Mouse (Mus musculus): ENCODE measurements at regions not wholly inside any gene's neighbourhood (a gene's known extent, or its start where the extent isn't known, plus 50 kb on each side); places are given as distances from the start of the nearest gene placed in this dataset.

- no peak for DNase-seq
Measured at GRCm38 (mm10) chr1:136723839-136724443, 99.2 kb downstream of the Zfp281 start.

- DNase-seq = peak; percentile 31
Measured at GRCm38 (mm10) chr1:136725242-136725641, 100.5 kb downstream of the Zfp281 start.

- DNase-seq = no peak
Measured at GRCm38 (mm10) chr1:136726145-136726935, 101.6 kb downstream of the Zfp281 start.

- no peak for DNase-seq
Measured at GRCm38 (mm10) chr1:136727868-136728631, 103.3 kb downstream of the Zfp281 start.

GRCm38 (mm10) chr1:136728632-136728944 lies 103.9 kb downstream of the Zfp281 start:
- DNase-seq = no peak

- no peak for DNase-seq
Measured at GRCm38 (mm10) chr1:136730638-136731037, 105.9 kb downstream of the Zfp281 start.

GRCm38 (mm10) chr1:136738030-136738429 lies 113.3 kb downstream of the Zfp281 start:
- no peak for DNase-seq

- peak; percentile 88 for DNase-seq
Measured at GRCm38 (mm10) chr1:136739486-136739885, 114.8 kb downstream of the Zfp281 start.

- DNase-seq = peak; percentile 37
Measured at GRCm38 (mm10) chr1:136741061-136741460, 116.4 kb downstream of the Zfp281 start.

GRCm38 (mm10) chr1:136749188-136749587 lies 124.5 kb downstream of the Zfp281 start:
- DNase-seq = no peak

- no peak for DNase-seq
Measured at GRCm38 (mm10) chr1:136751464-136752191, 126.9 kb downstream of the Zfp281 start.

GRCm38 (mm10) chr1:136754286-136754685 lies 129.6 kb downstream of the Zfp281 start:
- no peak for DNase-seq

- DNase-seq = no peak
Measured at GRCm38 (mm10) chr1:136758730-136759129, 134.0 kb downstream of the Zfp281 start.

- DNase-seq = no peak
Measured at GRCm38 (mm10) chr1:136759164-136759563, 134.5 kb downstream of the Zfp281 start.

GRCm38 (mm10) chr1:136761467-136761866 lies 136.8 kb downstream of the Zfp281 start:
- no peak for DNase-seq

- DNase-seq = peak; percentile 8
Measured at GRCm38 (mm10) chr1:136768969-136769401, 144.3 kb downstream of the Zfp281 start.

GRCm38 (mm10) chr1:136773743-136774142 lies 149.0 kb downstream of the Zfp281 start:
- no peak for DNase-seq

GRCm38 (mm10) chr1:136776211-136776610 lies 151.5 kb downstream of the Zfp281 start:
- DNase-seq = no peak

- DNase-seq = no peak
Measured at GRCm38 (mm10) chr1:136777263-136777980, 152.7 kb downstream of the Zfp281 start.

GRCm38 (mm10) chr1:136779384-136779783 lies 154.7 kb downstream of the Zfp281 start:
- no peak for DNase-seq

- DNase-seq = peak; percentile 5
Measured at GRCm38 (mm10) chr1:136781561-136782025, 156.9 kb downstream of the Zfp281 start.

GRCm38 (mm10) chr1:136782261-136782660 lies 157.6 kb downstream of the Zfp281 start:
- peak; percentile 9 for DNase-seq
